Mouse (Mus musculus): ENCODE measurements around the gene Mpzl1. TPM values are rescaled to one million over a fixed set of nuclear protein-coding genes. Genes with fewer than 3 reads are reported as not detected.

The Mpzl1 gene
- total and polyA plus RNA-seq, 3 experiments, result 15.1 to 19.7 (median 18.3) TPM

DNA sequence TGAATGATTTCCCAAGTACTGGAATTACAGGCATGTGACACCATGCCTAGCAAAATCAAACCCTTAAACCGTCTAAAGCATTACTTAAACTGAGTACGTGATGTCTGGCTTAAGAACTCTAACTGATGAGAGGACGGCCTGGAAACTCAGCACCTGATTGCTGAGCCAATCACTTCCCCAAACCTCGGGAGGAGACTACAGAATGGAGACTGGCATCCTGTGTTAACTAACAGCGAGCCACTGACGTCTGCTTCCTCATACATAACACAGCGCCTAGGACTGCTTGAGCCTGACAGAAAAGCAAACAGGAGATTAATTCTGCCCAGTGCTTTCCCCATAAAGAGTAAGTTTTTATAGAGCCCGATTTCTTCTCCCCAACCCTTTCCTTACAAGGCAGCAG is 30.1 kb downstream of the Mpzl1 start:
- Histone ChIP-seq H3K36me3 (ENCODE audit: control insufficient read depth, insufficient read depth, low read length) (no peaks in the 10 kb centered on the region), H3K79me2 (replicated peaks; ENCODE audit: control insufficient read depth, insufficient read depth, low read length) (no peaks in the 10 kb centered on the region), H3K27ac (no peak overlapping the region), H3K4me1 (ENCODE audit: control insufficient read depth, insufficient read depth, low read length) (no peaks in the 10 kb centered on the region; the same call in 1 of the 2 replicates), H3K9ac (ENCODE audit: low read depth, low read length) (no peak overlapping the region), H3K4me3 (no peak overlapping the region), H3K27me3 (ENCODE audit: control insufficient read depth, insufficient read depth, low read length) (no peaks in the 10 kb centered on the region)
- WGBS, result 67% methylated on average over 8 of the region's 8 CpGs
- DNase-seq, result no peak
- TF ChIP-seq POLR2A (IDR thresholded peaks at IDR 0.05; ENCODE audit: insufficient read depth, low read depth, low read length) (no peak), EP300 (IDR thresholded peaks at IDR 0.05; ENCODE audit: insufficient read depth, low read depth, low read length) (no peak), CTCF (IDR thresholded peaks at IDR 0.05) (no peak)
- intact Hi-C loops (cut with DNase I), result loop anchor here (2.0 kb wide), 1 partner anchor 15 kb away; no protein-coding TSS in a partner anchor

DNA sequence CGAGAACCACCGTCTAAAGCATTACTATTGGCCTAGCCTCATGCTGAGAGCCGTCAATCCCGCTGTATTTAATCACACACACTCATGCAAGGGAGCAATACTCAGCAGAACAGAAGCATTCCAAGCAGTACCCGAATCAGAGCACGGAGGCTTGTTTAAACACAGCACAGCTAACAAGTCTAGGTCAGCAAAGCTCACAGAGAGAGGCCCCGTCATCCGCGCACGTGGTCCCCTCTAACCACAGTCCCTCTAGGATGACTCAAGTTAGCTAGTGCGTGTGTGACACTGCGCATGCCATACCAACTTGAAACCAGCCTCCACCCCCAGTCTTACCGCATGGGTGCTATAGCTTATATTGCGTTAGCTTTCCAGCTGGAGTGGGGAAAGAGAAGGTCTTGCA is 31.1 kb downstream of the Mpzl1 start:
- Histone ChIP-seq H3K9ac (ENCODE audit: low read depth, low read length) (no peak overlapping the region), H3K4me3 (no peak overlapping the region), H3K79me2 (replicated peaks; ENCODE audit: control insufficient read depth, insufficient read depth, low read length) (no peaks in the 10 kb centered on the region), H3K27me3 (ENCODE audit: control insufficient read depth, insufficient read depth, low read length) (no peaks in the 10 kb centered on the region), H3K27ac (no peak overlapping the region), H3K36me3 (ENCODE audit: control insufficient read depth, insufficient read depth, low read length) (no peaks in the 10 kb centered on the region), H3K4me1 (ENCODE audit: control insufficient read depth, insufficient read depth, low read length) (no peaks in the 10 kb centered on the region; the same call in 1 of the 2 replicates)
- intact Hi-C loops (cut with DNase I), result no loop called here
- DNase-seq, result no peak
- WGBS, result 95% methylated on average over 14 of the region's 14 CpGs
- no peak for TF ChIP-seq POLR2A (IDR thresholded peaks at IDR 0.05; ENCODE audit: insufficient read depth, low read depth, low read length)
- no peak for TF ChIP-seq CTCF (IDR thresholded peaks at IDR 0.05)
- TF ChIP-seq EP300 (IDR thresholded peaks at IDR 0.05; ENCODE audit: insufficient read depth, low read depth, low read length), result no peak

DNA sequence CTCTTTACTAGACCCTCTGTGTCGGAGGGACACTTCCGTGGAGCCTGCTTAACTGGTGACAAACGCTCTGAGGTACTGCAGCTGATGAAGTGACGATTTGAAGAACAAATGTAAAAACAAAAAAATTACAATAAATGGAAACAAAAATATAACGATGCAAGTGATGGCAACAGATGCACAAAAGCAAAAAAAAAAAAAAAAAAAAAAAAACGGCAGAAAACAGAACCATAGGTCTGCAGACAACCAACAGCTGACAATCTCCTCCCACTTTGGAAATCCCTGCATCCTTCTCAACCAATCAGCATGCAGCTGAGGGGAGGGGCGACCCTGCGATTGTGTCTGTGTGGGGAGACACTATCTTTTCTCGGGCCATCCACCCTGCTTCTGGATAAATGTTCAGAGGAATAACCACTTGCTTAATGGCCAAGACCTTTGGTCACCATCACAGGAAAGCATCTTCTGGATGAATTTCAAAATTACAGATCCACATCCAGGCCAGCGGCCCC is 32.5 kb downstream of the Mpzl1 start:
- no peaks in the 10 kb centered on the region for H3K27me3 ChIP-seq (ENCODE audit: control insufficient read depth, insufficient read depth, low read length)
- no peak overlapping the region for H3K27ac ChIP-seq
- intact Hi-C loops (cut with DNase I), result no loop called here
- H3K79me2 ChIP-seq (replicated peaks; ENCODE audit: control insufficient read depth, insufficient read depth, low read length), result no peaks in the 10 kb centered on the region
- H3K4me1 ChIP-seq (ENCODE audit: control insufficient read depth, insufficient read depth, low read length), result no peaks in the 10 kb centered on the region; the same call in 1 of the 2 replicates
- no peak overlapping the region for H3K9ac ChIP-seq (ENCODE audit: low read depth, low read length)
- no peak overlapping the region for H3K4me3 ChIP-seq
- DNase-seq, result no peak
- 75% methylated on average over 10 of the region's 10 CpGs for WGBS
- H3K36me3 ChIP-seq (ENCODE audit: control insufficient read depth, insufficient read depth, low read length), result no peaks in the 10 kb centered on the region
- no peak for TF ChIP-seq CTCF (IDR thresholded peaks at IDR 0.05)
- TF ChIP-seq POLR2A (IDR thresholded peaks at IDR 0.05; ENCODE audit: insufficient read depth, low read depth, low read length), result no peak
- no peak for TF ChIP-seq EP300 (IDR thresholded peaks at IDR 0.05; ENCODE audit: insufficient read depth, low read depth, low read length)

DNA sequence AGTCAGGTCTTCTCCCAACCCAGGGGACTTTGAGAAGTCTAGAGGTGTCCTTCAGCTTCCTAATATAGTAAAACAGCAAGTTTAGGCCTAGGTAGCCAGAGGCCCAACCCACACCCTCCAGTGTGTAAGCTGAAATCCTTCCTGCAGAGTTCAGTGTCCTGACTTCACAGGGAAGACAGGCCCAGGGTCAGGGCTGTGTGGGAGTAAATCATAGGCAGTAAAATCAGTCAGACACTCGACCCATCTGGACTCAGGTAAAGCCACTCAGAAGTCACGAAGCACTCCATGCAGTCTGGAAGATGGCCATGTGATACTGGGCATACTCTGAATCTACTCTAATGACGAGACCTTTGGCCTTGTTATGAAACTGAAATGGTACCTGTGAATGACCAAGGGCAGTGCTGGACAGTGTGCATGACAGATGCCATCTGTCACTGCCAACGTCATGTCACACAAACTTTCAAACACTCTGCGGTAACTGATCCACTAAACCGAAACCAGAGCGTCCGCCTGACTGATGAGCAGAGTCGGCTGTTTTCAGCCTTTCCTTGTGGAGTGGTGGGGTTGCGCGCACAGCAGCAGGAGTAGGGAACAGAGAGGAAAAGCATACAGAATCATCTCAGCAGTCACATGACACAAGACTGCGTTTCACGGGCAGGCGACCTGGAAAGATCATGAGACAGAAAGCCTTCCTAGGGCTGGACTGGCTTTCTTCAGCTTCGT is 39.5 kb downstream of the Mpzl1 start:
- intact Hi-C loops (cut with DNase I), result no loop called here
- Histone ChIP-seq H3K27ac (no peak overlapping the region), H3K27me3 (ENCODE audit: control insufficient read depth, insufficient read depth, low read length) (no peaks in the 10 kb centered on the region), H3K4me1 (ENCODE audit: control insufficient read depth, insufficient read depth, low read length) (peaks cover 3% of the 10 kb centered on the region), H3K79me2 (replicated peaks; ENCODE audit: control insufficient read depth, insufficient read depth, low read length) (no peaks in the 10 kb centered on the region), H3K9ac (ENCODE audit: low read depth, low read length) (no peak overlapping the region), H3K36me3 (ENCODE audit: control insufficient read depth, insufficient read depth, low read length) (no peaks in the 10 kb centered on the region), H3K4me3 (no peak overlapping the region)
- DNase-seq, result no peak
- TF ChIP-seq CTCF (IDR thresholded peaks at IDR 0.05), result no peak
- TF ChIP-seq EP300 (IDR thresholded peaks at IDR 0.05; ENCODE audit: insufficient read depth, low read depth, low read length), result no peak
- no peak for TF ChIP-seq POLR2A (IDR thresholded peaks at IDR 0.05; ENCODE audit: insufficient read depth, low read depth, low read length)
- WGBS, result 83% methylated on average over 15 of the region's 15 CpGs

DNA sequence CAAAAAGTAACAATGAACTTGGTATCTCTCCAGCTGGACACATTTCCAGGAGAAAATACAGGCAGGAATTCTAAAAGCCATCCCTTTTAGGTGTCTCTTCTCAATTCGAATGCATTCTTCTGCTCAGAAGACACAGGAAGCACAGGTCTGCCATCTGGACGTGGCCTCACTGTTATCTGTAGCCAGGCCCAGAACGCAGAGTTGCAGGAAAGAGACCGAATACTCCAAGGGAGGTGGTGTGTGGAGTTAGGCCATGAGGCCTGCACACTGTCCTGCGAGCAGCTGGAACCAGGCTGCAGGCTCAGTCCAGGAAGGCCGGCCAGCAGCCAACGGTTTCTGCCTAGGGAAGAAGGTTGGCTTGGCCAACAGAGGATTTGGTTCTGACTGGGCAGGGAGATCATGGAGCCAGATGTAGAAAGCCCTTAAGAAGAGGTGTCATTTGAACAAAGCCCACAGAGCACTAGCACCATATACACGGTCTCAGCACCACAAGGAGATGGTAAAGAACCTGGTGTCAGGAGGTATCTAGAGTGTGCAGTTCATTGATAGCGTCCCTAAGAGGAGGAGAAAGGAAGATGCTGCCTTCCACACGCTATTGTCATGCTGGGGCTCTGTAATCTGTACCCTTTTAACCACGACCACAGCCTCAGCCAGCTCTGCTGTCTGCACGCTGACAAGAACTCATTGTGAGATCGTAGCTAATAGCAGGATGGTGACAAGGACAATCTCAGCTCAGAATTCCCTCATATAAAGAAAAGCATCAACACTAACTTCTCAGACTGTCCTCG is 41.8 kb downstream of the Mpzl1 start:
- Histone ChIP-seq H3K36me3 (ENCODE audit: control insufficient read depth, insufficient read depth, low read length) (no peaks in the 10 kb centered on the region), H3K27me3 (ENCODE audit: control insufficient read depth, insufficient read depth, low read length) (no peaks in the 10 kb centered on the region), H3K9ac (ENCODE audit: low read depth, low read length) (no peak overlapping the region), H3K27ac (peak overlapping the region; percentile 30), H3K4me3 (no peak overlapping the region), H3K4me1 (ENCODE audit: control insufficient read depth, insufficient read depth, low read length) (peaks cover 4% of the 10 kb centered on the region), H3K79me2 (replicated peaks; ENCODE audit: control insufficient read depth, insufficient read depth, low read length) (no peaks in the 10 kb centered on the region)
- intact Hi-C loops (cut with DNase I), result no loop called here
- no peak for TF ChIP-seq CTCF (IDR thresholded peaks at IDR 0.05)
- TF ChIP-seq EP300 (IDR thresholded peaks at IDR 0.05; ENCODE audit: insufficient read depth, low read depth, low read length), result no peak
- no peak for TF ChIP-seq POLR2A (IDR thresholded peaks at IDR 0.05; ENCODE audit: insufficient read depth, low read depth, low read length)
- 61% methylated on average over 14 of the region's 14 CpGs for WGBS
- peak; percentile 56 to 61 for DNase-seq

Data from heart, adult 2 months (tissue).